Mouse (Mus musculus): ENCODE data around the gene Usp43. TPM values are rescaled to one million over a fixed set of nuclear protein-coding genes. Genes with fewer than 3 reads are reported as not detected.

Gene Usp43
- polyA plus RNA-seq, 1 experiment from 2014 or later: 0.60 TPM

- Histone ChIP-seq H3K9ac (no peak overlapping the region), H3K36me3 (no peaks in the 10 kb centered on the region), H3K4me3 (no peak overlapping the region), H3K27ac (ENCODE audit: poor library complexity, severe bottlenecking) (no peak overlapping the region), H3K9me3 (replicated peaks) (no peaks in the 10 kb centered on the region), H3K4me1 (replicated peaks) (peaks cover 11% of the 10 kb centered on the region; the same call in 1 of the 2 replicates), H3K27me3 (replicated peaks) (no peaks in the 10 kb centered on the region), H3K4me2 (no peak overlapping the region)
- ATAC-seq (ENCODE audit: insufficient number of reproducible peaks, low FRiP score): no peak
- WGBS: 66% methylated on average over 5 of the region's 5 CpGs
Observed at GRCm38 (mm10) chr11:67808051-67808450, 113.9 kb downstream of the Usp43 start.

- Histone ChIP-seq H3K4me2 (no peak overlapping the region), H3K4me3 (no peak overlapping the region), H3K9me3 (replicated peaks) (no peaks in the 10 kb centered on the region), H3K27me3 (replicated peaks) (no peaks in the 10 kb centered on the region), H3K9ac (no peak overlapping the region), H3K36me3 (no peaks in the 10 kb centered on the region), H3K27ac (ENCODE audit: poor library complexity, severe bottlenecking) (no peak overlapping the region), H3K4me1 (replicated peaks) (peaks cover 11% of the 10 kb centered on the region; the same call in 1 of the 2 replicates)
- 75% methylated on average over 11 of the region's 11 CpGs for WGBS
- ATAC-seq (ENCODE audit: insufficient number of reproducible peaks, low FRiP score): no peak
Observed at GRCm38 (mm10) chr11:67806832-67807597, 114.9 kb downstream of the Usp43 start.

- Histone ChIP-seq H3K9ac (no peak overlapping the region), H3K27ac (ENCODE audit: poor library complexity, severe bottlenecking) (no peak overlapping the region), H3K4me1 (replicated peaks) (peaks cover 22% of the 10 kb centered on the region), H3K36me3 (no peaks in the 10 kb centered on the region), H3K9me3 (replicated peaks) (no peaks in the 10 kb centered on the region), H3K27me3 (replicated peaks) (no peaks in the 10 kb centered on the region), H3K4me3 (no peak overlapping the region), H3K4me2 (no peak overlapping the region)
- WGBS: 82% methylated on average over 1 of the region's 1 CpGs
- ATAC-seq (ENCODE audit: insufficient number of reproducible peaks, low FRiP score): no peak
Observed at GRCm38 (mm10) chr11:67805538-67805937, 116.4 kb downstream of the Usp43 start.

Other genes with a start within 250 kb of the Usp43 start
- not detected in 2 replicates for gene Rcvrn, start 226.8 kb downstream of the Usp43 start, polyA plus RNA-seq (2016; fragmentation: Nextera tagmentation; extraction: Ambion mirVana)
- not detected in 2 replicates for gene Glp2r, start 151.0 kb downstream of the Usp43 start, polyA plus RNA-seq (2016; fragmentation: Nextera tagmentation; extraction: Ambion mirVana)
- not detected in 2 replicates for gene Gsg1l2, start 147.5 kb downstream of the Usp43 start, polyA plus RNA-seq (2016; fragmentation: Nextera tagmentation; extraction: Ambion mirVana)
- gene Dhrs7c, start 124.0 kb downstream of the Usp43 start, polyA plus RNA-seq (2016; fragmentation: Nextera tagmentation; extraction: Ambion mirVana): 1.1 and 1.3 TPM in 2 replicates
- gene Cfap52, start 43.5 kb upstream of the Usp43 start, polyA plus RNA-seq (2016; fragmentation: Nextera tagmentation; extraction: Ambion mirVana): 0.18 and 0.27 TPM in 2 replicates
- 58.2 and 61.9 TPM in 2 replicates for gene Stx8, start 44.0 kb upstream of the Usp43 start, polyA plus RNA-seq (2016; fragmentation: Nextera tagmentation; extraction: Ambion mirVana)

All from heart, embryonic 12.5 days (tissue).